Mouse (Mus musculus): ENCODE data around the gene Armh2. TPM values are rescaled to one million over a fixed set of nuclear protein-coding genes. Genes with fewer than 3 reads are reported as not detected.

Gene Armh2
- polyA plus RNA-seq, 1 experiment: 0.22 TPM

Other genes starting within 250 kb of the Armh2 start
- 28.2 and 33.2 TPM in 2 replicates for gene Ripor2, start 159.0 kb upstream of the Armh2 start, polyA plus RNA-seq (2012; rRNA removed)
- gene Gmnn, start 20.7 kb downstream of the Armh2 start, polyA plus RNA-seq (2012; rRNA removed): 5.8 and 8.1 TPM in 2 replicates
- gene BC005537, start 60.4 kb downstream of the Armh2 start, polyA plus RNA-seq (2012; rRNA removed): 139 and 148 TPM in 2 replicates
- gene Acot13, start 90.3 kb downstream of the Armh2 start, polyA plus RNA-seq (2012; rRNA removed): 148 and 246 TPM in 2 replicates
- 28.8 and 30.2 TPM in 2 replicates for gene Tdp2, start 90.4 kb downstream of the Armh2 start, polyA plus RNA-seq (2012; rRNA removed)
- 10.8 and 13.1 TPM in 2 replicates for gene D130043K22Rik, start 103.9 kb downstream of the Armh2 start, polyA plus RNA-seq (2012; rRNA removed)
- gene Aldh5a1, start 196.4 kb downstream of the Armh2 start, polyA plus RNA-seq (2012; rRNA removed): 42.5 and 44.2 TPM in 2 replicates
- 18.5 and 18.6 TPM in 2 replicates for gene Gpld1, start 201.9 kb downstream of the Armh2 start, polyA plus RNA-seq (2012; rRNA removed)